Mouse (Mus musculus) C2C12 (cell line): Measurements from ENCODE around the gene Snx29.

ENCODE experiments used
- CEBPB ChIP-seq: IDR thresholded peaks from one replicate; pipeline ENCODE4 v1.6.1; 2011; ENCODE audit warnings: low read depth, mild to moderate bottlenecking, control low read depth, moderate library complexity
- CTCF ChIP-seq: IDR thresholded peaks from one replicate; pipeline ENCODE4 v1.5.1; 2011; ENCODE audit not compliant: control insufficient read depth, insufficient read depth, insufficient read length
- FOSL1 ChIP-seq: IDR thresholded peaks from one replicate; pipeline ENCODE4 v1.8.0; 2011; ENCODE audit warnings: mild to moderate bottlenecking, low read length; ENCODE audit not compliant: poor library complexity, insufficient read depth, severe bottlenecking
- MAX ChIP-seq: IDR thresholded peaks from one replicate; pipeline ENCODE4 v1.6.1; 2011; ENCODE audit warnings: mild to moderate bottlenecking, control low read depth
- MYOD1 ChIP-seq: IDR thresholded peaks from one replicate; pipeline ENCODE4 v1.6.1; 2011; ENCODE audit warnings: low read depth; ENCODE audit not compliant: control insufficient read depth, insufficient read length
- MYOG ChIP-seq: IDR thresholded peaks from one replicate; pipeline ENCODE4 v1.6.1; 2011; ENCODE audit not compliant: control insufficient read depth, insufficient read length; ENCODE audit errors: extremely low read depth
- USF1 ChIP-seq: IDR thresholded peaks from one replicate; pipeline ENCODE4 v1.6.1; 2011; ENCODE audit warnings: low read depth, mild to moderate bottlenecking, control low read depth, moderate library complexity

- TF ChIP-seq CTCF (no peak), MAX (no peak), FOSL1 (no peak), MYOG (no peak), USF1 (no peak), MYOD1 (no peak), CEBPB (no peak)
These were observed 40.0 kb upstream of the Snx29 start for GRCm38 (mm10) chr16:11282655-11283232.
